Mouse (Mus musculus): ENCODE measurements around the gene Ccdc73. TPM values are rescaled to one million over a fixed set of nuclear protein-coding genes. Genes with fewer than 3 reads are reported as not detected.

Gene Ccdc73
- polyA plus RNA-seq, 1 experiment from 2014 or later = 6.3 TPM

GRCm38 (mm10) chr2:104848235-104849161 lies 19.1 kb upstream of the Ccdc73 start:
- H3K4me3 ChIP-seq (ENCODE audit: low read depth, low read length) = peak overlapping the region; percentile 59
- ATAC-seq (replicated peaks; ENCODE audit: low FRiP score) (no peak), DNase-seq (ENCODE audit: low spot score) (no peak)
- peak overlapping the region; percentile 95 for H3K4me2 ChIP-seq
- no peak overlapping the region for H3K27ac ChIP-seq (ENCODE audit: low read depth, low read length)
- no peak overlapping the region for H3K9ac ChIP-seq (ENCODE audit: low read depth, low read length)
- peaks cover 7% of the 10 kb centered on the region for H3K27me3 ChIP-seq (replicated peaks; ENCODE audit: control insufficient read depth, insufficient read depth, low read length)
- no peaks in the 10 kb centered on the region for H3K36me3 ChIP-seq (ENCODE audit: control insufficient read depth, insufficient read depth, low read length)
- 19% methylated on average over 16 of the region's 16 CpGs for WGBS
- no peaks in the 10 kb centered on the region for H3K4me1 ChIP-seq (replicated peaks; ENCODE audit: control insufficient read depth, insufficient read depth, low read length)
- H3K9me3 ChIP-seq (ENCODE audit: control insufficient read depth, low read length) = no peaks in the 10 kb centered on the region

GRCm38 (mm10) chr2:104849276-104849990 lies 18.2 kb upstream of the Ccdc73 start, which contains the start of gene Prrg4:
Prrg4 (minus strand) TSS chr2:104849876.
- DNase-seq (ENCODE audit: low spot score) = peak; percentile 53
- WGBS = under 1% methylated on average over 57 of the region's 62 CpGs
- Histone ChIP-seq H3K27me3 (replicated peaks; ENCODE audit: control insufficient read depth, insufficient read depth, low read length) (peaks cover 7% of the 10 kb centered on the region), H3K4me2 (peak within 1 kb of the TSS; percentile 95), H3K4me3 (ENCODE audit: low read depth, low read length) (peak within 1 kb of the TSS; percentile 59), H3K4me1 (replicated peaks; ENCODE audit: control insufficient read depth, insufficient read depth, low read length) (no peaks in the 10 kb centered on the region), H3K9me3 (ENCODE audit: control insufficient read depth, low read length) (no peaks in the 10 kb centered on the region), H3K9ac (ENCODE audit: low read depth, low read length) (peak within 1 kb of the TSS; percentile 52; the same call in 1 of the 2 replicates), H3K36me3 (ENCODE audit: control insufficient read depth, insufficient read depth, low read length) (no peaks in the 10 kb centered on the region), H3K27ac (ENCODE audit: low read depth, low read length) (no peak within 1 kb of the TSS)
- ATAC-seq (replicated peaks; ENCODE audit: low FRiP score) = peak; percentile 77

- no peak overlapping the region for H3K9ac ChIP-seq (ENCODE audit: low read depth, low read length)
- no peaks in the 10 kb centered on the region for H3K4me1 ChIP-seq (replicated peaks; ENCODE audit: control insufficient read depth, insufficient read depth, low read length)
- no peaks in the 10 kb centered on the region for H3K9me3 ChIP-seq (ENCODE audit: control insufficient read depth, low read length)
- H3K4me2 ChIP-seq = peak overlapping the region; percentile 95
- WGBS = 65% methylated on average over 3 of the region's 3 CpGs
- H3K27ac ChIP-seq (ENCODE audit: low read depth, low read length) = no peak overlapping the region
- ATAC-seq (replicated peaks; ENCODE audit: low FRiP score) (0 out of 2 replicates have a peak, but pooled peaks have one; percentile 6), DNase-seq (ENCODE audit: low spot score) (no peak)
- peak overlapping the region; percentile 59 for H3K4me3 ChIP-seq (ENCODE audit: low read depth, low read length)
- H3K36me3 ChIP-seq (ENCODE audit: control insufficient read depth, insufficient read depth, low read length) = no peaks in the 10 kb centered on the region
- peaks cover 7% of the 10 kb centered on the region for H3K27me3 ChIP-seq (replicated peaks; ENCODE audit: control insufficient read depth, insufficient read depth, low read length)
These were observed 17.6 kb upstream of the Ccdc73 start for GRCm38 (mm10) chr2:104849991-104850359.

- H3K27ac ChIP-seq (ENCODE audit: low read depth, low read length) = no peak overlapping the region
- H3K36me3 ChIP-seq (ENCODE audit: control insufficient read depth, insufficient read depth, low read length) = no peaks in the 10 kb centered on the region
- WGBS = 34% methylated on average over 5 of the region's 5 CpGs
- H3K9me3 ChIP-seq (ENCODE audit: control insufficient read depth, low read length) = no peaks in the 10 kb centered on the region
- H3K4me2 ChIP-seq = no peak overlapping the region
- no peak overlapping the region for H3K9ac ChIP-seq (ENCODE audit: low read depth, low read length)
- ATAC-seq (replicated peaks; ENCODE audit: low FRiP score) (no peak), DNase-seq (ENCODE audit: low spot score) (no peak)
- H3K4me3 ChIP-seq (ENCODE audit: low read depth, low read length) = no peak overlapping the region
- H3K27me3 ChIP-seq (replicated peaks; ENCODE audit: control insufficient read depth, insufficient read depth, low read length) = peaks cover 7% of the 10 kb centered on the region
- no peaks in the 10 kb centered on the region for H3K4me1 ChIP-seq (replicated peaks; ENCODE audit: control insufficient read depth, insufficient read depth, low read length)
These were observed 15.9 kb upstream of the Ccdc73 start for GRCm38 (mm10) chr2:104851686-104852085.

GRCm38 (mm10) chr2:104852546-104852945 lies 15.1 kb upstream of the Ccdc73 start:
- no peak overlapping the region for H3K4me3 ChIP-seq (ENCODE audit: low read depth, low read length)
- no peak for DNase-seq (ENCODE audit: low spot score)
- H3K4me2 ChIP-seq = no peak overlapping the region
- H3K36me3 ChIP-seq (ENCODE audit: control insufficient read depth, insufficient read depth, low read length) = no peaks in the 10 kb centered on the region
- no peak overlapping the region for H3K9ac ChIP-seq (ENCODE audit: low read depth, low read length)
- H3K27me3 ChIP-seq (replicated peaks; ENCODE audit: control insufficient read depth, insufficient read depth, low read length) = peaks cover 7% of the 10 kb centered on the region
- no peaks in the 10 kb centered on the region for H3K9me3 ChIP-seq (ENCODE audit: control insufficient read depth, low read length)
- 79% methylated on average over 7 of the region's 7 CpGs for WGBS
- no peaks in the 10 kb centered on the region for H3K4me1 ChIP-seq (replicated peaks; ENCODE audit: control insufficient read depth, insufficient read depth, low read length)
- no peak overlapping the region for H3K27ac ChIP-seq (ENCODE audit: low read depth, low read length)
- no peak for ATAC-seq (replicated peaks; ENCODE audit: low FRiP score)

GRCm38 (mm10) chr2:104854836-104855235 lies 12.8 kb upstream of the Ccdc73 start:
- no peaks in the 10 kb centered on the region for H3K9me3 ChIP-seq (ENCODE audit: control insufficient read depth, low read length)
- ATAC-seq (replicated peaks; ENCODE audit: low FRiP score) (no peak), DNase-seq (ENCODE audit: low spot score) (no peak)
- H3K4me2 ChIP-seq = no peak overlapping the region
- H3K4me3 ChIP-seq (ENCODE audit: low read depth, low read length) = no peak overlapping the region
- no peaks in the 10 kb centered on the region for H3K4me1 ChIP-seq (replicated peaks; ENCODE audit: control insufficient read depth, insufficient read depth, low read length)
- no peak overlapping the region for H3K27ac ChIP-seq (ENCODE audit: low read depth, low read length)
- no peaks in the 10 kb centered on the region for H3K36me3 ChIP-seq (ENCODE audit: control insufficient read depth, insufficient read depth, low read length)
- H3K9ac ChIP-seq (ENCODE audit: low read depth, low read length) = no peak overlapping the region
- WGBS = 82% methylated on average over 1 of the region's 1 CpGs
- no peaks in the 10 kb centered on the region; the same call in 1 of the 2 replicates for H3K27me3 ChIP-seq (replicated peaks; ENCODE audit: control insufficient read depth, insufficient read depth, low read length)

GRCm38 (mm10) chr2:104855732-104856131 lies 11.9 kb upstream of the Ccdc73 start:
- WGBS = 51% methylated on average over 3 of the region's 3 CpGs
- H3K9me3 ChIP-seq (ENCODE audit: control insufficient read depth, low read length) = no peaks in the 10 kb centered on the region
- DNase-seq (ENCODE audit: low spot score) = no peak
- no peak for ATAC-seq (replicated peaks; ENCODE audit: low FRiP score)
- no peaks in the 10 kb centered on the region; the same call in 1 of the 2 replicates for H3K27me3 ChIP-seq (replicated peaks; ENCODE audit: control insufficient read depth, insufficient read depth, low read length)
- no peak overlapping the region for H3K9ac ChIP-seq (ENCODE audit: low read depth, low read length)
- H3K36me3 ChIP-seq (ENCODE audit: control insufficient read depth, insufficient read depth, low read length) = no peaks in the 10 kb centered on the region
- no peak overlapping the region for H3K4me2 ChIP-seq
- no peak overlapping the region for H3K27ac ChIP-seq (ENCODE audit: low read depth, low read length)
- no peak overlapping the region for H3K4me3 ChIP-seq (ENCODE audit: low read depth, low read length)
- no peaks in the 10 kb centered on the region for H3K4me1 ChIP-seq (replicated peaks; ENCODE audit: control insufficient read depth, insufficient read depth, low read length)

- WGBS = 56% methylated on average over 1 of the region's 1 CpGs
- Histone ChIP-seq H3K9me3 (ENCODE audit: control insufficient read depth, low read length) (no peaks in the 10 kb centered on the region), H3K4me3 (ENCODE audit: low read depth, low read length) (no peak overlapping the region), H3K27me3 (replicated peaks; ENCODE audit: control insufficient read depth, insufficient read depth, low read length) (no peaks in the 10 kb centered on the region), H3K9ac (ENCODE audit: low read depth, low read length) (no peak overlapping the region), H3K4me2 (no peak overlapping the region), H3K27ac (ENCODE audit: low read depth, low read length) (no peak overlapping the region), H3K36me3 (ENCODE audit: control insufficient read depth, insufficient read depth, low read length) (no peaks in the 10 kb centered on the region), H3K4me1 (replicated peaks; ENCODE audit: control insufficient read depth, insufficient read depth, low read length) (no peaks in the 10 kb centered on the region)
- DNase-seq (ENCODE audit: low spot score) (no peak), ATAC-seq (replicated peaks; ENCODE audit: low FRiP score) (no peak)
These were observed 11.4 kb upstream of the Ccdc73 start for GRCm38 (mm10) chr2:104856218-104856617.
